Mouse (Mus musculus) left cerebral cortex, adult 18-20 months (tissue): ENCODE data around the gene Txk. TPM values are rescaled to one million over a fixed set of nuclear protein-coding genes. Genes with fewer than 3 reads are reported as not detected.

ENCODE experiments used
- DNase-seq, 2 experiments: peaks; one replicate each; pipeline ENCODE4 v3.0.0; 2021 to 2022; ENCODE audit warnings: low spot score in 2 of 2, mixed read lengths in 1 of 2
- long read RNA-seq, 2 experiments: library from polyadenylated mRNA; stranded (forward); transcript quantifications; one replicate each; pipeline ENCODE4 v2.0.0; 2021
- total RNA-seq, 2 experiments: library from RNA; stranded (reverse); gene quantifications; 2 replicates each; pipeline ENCODE4 v1.2.3; 2021

Txk gene
- total RNA-seq = under 1 TPM; 0.19 to 0.35 TPM
- long read RNA-seq, experiment 1 = 0 reads
- long read RNA-seq, experiment 2 = 0 reads

- no peak for DNase-seq
These were observed at the start of gene Txk for GRCm38 (mm10) chr5:72752585-72752984. Gene Txk (minus strand): TSS chr5:72752777.

- DNase-seq = no peak
These were observed 46.0 kb upstream of the Txk start for GRCm38 (mm10) chr5:72798563-72798962.

- DNase-seq = no peak
These were observed 43.6 kb upstream of the Txk start for GRCm38 (mm10) chr5:72796186-72796613.

- DNase-seq = no peak
These were observed 40.8 kb upstream of the Txk start for GRCm38 (mm10) chr5:72793309-72793850.

GRCm38 (mm10) chr5:72791789-72792188 lies 39.2 kb upstream of the Txk start:
- no peak for DNase-seq

GRCm38 (mm10) chr5:72791386-72791785 lies 38.8 kb upstream of the Txk start:
- no peak for DNase-seq

- DNase-seq = no peak
These were observed 32.9 kb upstream of the Txk start for GRCm38 (mm10) chr5:72785451-72785850.

- no peak for DNase-seq
These were observed 32.1 kb upstream of the Txk start for GRCm38 (mm10) chr5:72784719-72785118.

- DNase-seq = peak in 1 of 2 experiments; percentile 50
These were observed 31.4 kb upstream of the Txk start for GRCm38 (mm10) chr5:72783957-72784356.

- DNase-seq = no peak
These were observed 30.5 kb upstream of the Txk start for GRCm38 (mm10) chr5:72783123-72783522.

- DNase-seq = no peak
These were observed 29.2 kb upstream of the Txk start for GRCm38 (mm10) chr5:72781776-72782175.

GRCm38 (mm10) chr5:72776595-72776994 lies 24.0 kb upstream of the Txk start:
- DNase-seq = no peak

GRCm38 (mm10) chr5:72776127-72776526 lies 23.6 kb upstream of the Txk start:
- DNase-seq = no peak

GRCm38 (mm10) chr5:72769841-72770240 lies 17.3 kb upstream of the Txk start:
- no peak for DNase-seq

GRCm38 (mm10) chr5:72763546-72763945 lies 11.0 kb upstream of the Txk start:
- DNase-seq = no peak

- DNase-seq = no peak
These were observed 10.4 kb upstream of the Txk start for GRCm38 (mm10) chr5:72763025-72763424.

- DNase-seq = no peak
These were observed 9.2 kb upstream of the Txk start for GRCm38 (mm10) chr5:72761758-72762157.

GRCm38 (mm10) chr5:72761237-72761636 lies 8.7 kb upstream of the Txk start:
- no peak for DNase-seq

GRCm38 (mm10) chr5:72758925-72759924 lies 6.6 kb upstream of the Txk start:
- DNase-seq = no peak

GRCm38 (mm10) chr5:72757155-72757773 lies 4.7 kb upstream of the Txk start:
- DNase-seq = no peak

- DNase-seq = peak; percentile 58 to 60
These were observed 3.4 kb upstream of the Txk start for GRCm38 (mm10) chr5:72755941-72756340.

- no peak for DNase-seq
These were observed 2.5 kb upstream of the Txk start for GRCm38 (mm10) chr5:72755035-72755434.
